Comparison of ENCODE assay signal across 21 mouse cellular contexts in genomic region chr13:83214811-83215210, GRCm38 (mm10).
"Had no signal": no experiment of that assay in that cellular context is flagged by ENCODE, and none has a peak within 500 bp of the region (broad histone marks: within the 10 kb centered on the region; RNA-seq: fewer than 3 reads in every experiment).

No protein-coding gene starts in this region.

- H3K27me3 ChIP-seq: liver, embryonic 13.5 days; lung, embryonic 15.5 days; midbrain, embryonic 13.5 days; neural tube, embryonic 13.5 days; stomach, embryonic 15.5 days had no signal

- H3K36me3 ChIP-seq: liver, embryonic 13.5 days; lung, embryonic 15.5 days; midbrain, embryonic 10.5 days; midbrain, embryonic 13.5 days; neural tube, embryonic 13.5 days; stomach, embryonic 15.5 days had no signal

- H3K4me3 ChIP-seq: layer of hippocampus, adult 2 months; liver, embryonic 13.5 days; lung, embryonic 15.5 days; midbrain, embryonic 10.5 days; midbrain, embryonic 13.5 days; myocyte; neural tube, embryonic 13.5 days; stomach, embryonic 15.5 days had no signal

- ATAC-seq: inflammation-experienced regulatory T-cells, adult 6 months; intestine, embryonic 16.5 days; midbrain, embryonic 13.5 days; midbrain, embryonic 16.5 days had no signal

- H3K9ac ChIP-seq: liver, embryonic 13.5 days; lung, embryonic 15.5 days; midbrain, embryonic 13.5 days; neural tube, embryonic 13.5 days; stomach, embryonic 15.5 days had no signal

- H3K4me1 ChIP-seq: lung, embryonic 15.5 days; midbrain, embryonic 10.5 days; midbrain, embryonic 13.5 days; neural tube, embryonic 13.5 days; stomach, embryonic 15.5 days had no signal

- H3K4me2 ChIP-seq: liver, embryonic 13.5 days; lung, embryonic 15.5 days; midbrain, embryonic 13.5 days; neural tube, embryonic 13.5 days; stomach, embryonic 15.5 days had no signal

- H3K9me3 ChIP-seq: liver, embryonic 13.5 days; lung, embryonic 15.5 days; midbrain, embryonic 10.5 days; midbrain, embryonic 13.5 days; neural tube, embryonic 13.5 days; stomach, embryonic 15.5 days had no signal

- DNase-seq: kidney, adult 18-20 months; kidney, adult 9 months; kidney, postnatal 25 days; layer of hippocampus, adult 9-11 months; liver, embryonic 13.5 days; lung, postnatal 10 days; lung, postnatal 36 days; right cerebral cortex, postnatal 14 days; right cerebral cortex, postnatal 4 days; thymus, postnatal 25 days had no signal

- H3K27ac ChIP-seq: kidney, postnatal 0 days; layer of hippocampus, adult 2 months; liver, embryonic 13.5 days; lung, embryonic 15.5 days; midbrain, embryonic 10.5 days; midbrain, embryonic 13.5 days; neural tube, embryonic 13.5 days; stomach, embryonic 15.5 days had no signal
